Mouse (Mus musculus): ENCODE data around the gene Adamts1.

The Adamts1 gene

GRCm38 (mm10) chr16:85802954-85803353, at the start of gene Adamts1:
Gene Adamts1, minus strand, starts transcription at chr16:85803113.
- DNase-seq (ENCODE audit: low read depth, low spot score), result peak; percentile 94

GRCm38 (mm10) chr16:85827066-85827465, 24.2 kb upstream of the Adamts1 start:
- no peak for DNase-seq (ENCODE audit: low read depth, low spot score)

GRCm38 (mm10) chr16:85822330-85822916, 19.5 kb upstream of the Adamts1 start:
- no peak for DNase-seq (ENCODE audit: low read depth, low spot score)

GRCm38 (mm10) chr16:85819808-85820458, 17.0 kb upstream of the Adamts1 start:
- no peak for DNase-seq (ENCODE audit: low read depth, low spot score)

- DNase-seq (ENCODE audit: low read depth, low spot score), result no peak
These were observed 11.2 kb upstream of the Adamts1 start for GRCm38 (mm10) chr16:85814116-85814515.

- no peak for DNase-seq (ENCODE audit: low read depth, low spot score)
These were observed 4.7 kb upstream of the Adamts1 start for GRCm38 (mm10) chr16:85807626-85808025.

- no peak for DNase-seq (ENCODE audit: low read depth, low spot score)
These were observed 4.2 kb upstream of the Adamts1 start for GRCm38 (mm10) chr16:85807072-85807471.

GRCm38 (mm10) chr16:85805581-85805980, 2.7 kb upstream of the Adamts1 start:
- no peak for DNase-seq (ENCODE audit: low read depth, low spot score)

GRCm38 (mm10) chr16:85803613-85804551, 969 bp upstream of the Adamts1 start:
- DNase-seq (ENCODE audit: low read depth, low spot score), result peak; percentile 85

- DNase-seq (ENCODE audit: low read depth, low spot score), result peak; percentile 62
These were observed 722 bp downstream of the Adamts1 start for GRCm38 (mm10) chr16:85801971-85802811.

GRCm38 (mm10) chr16:85801252-85801651, 1.7 kb downstream of the Adamts1 start:
- DNase-seq (ENCODE audit: low read depth, low spot score), result peak; percentile 83

- peak; percentile 96 for DNase-seq (ENCODE audit: low read depth, low spot score)
These were observed 2.2 kb downstream of the Adamts1 start for GRCm38 (mm10) chr16:85800691-85801090.

- no peak for DNase-seq (ENCODE audit: low read depth, low spot score)
These were observed 2.9 kb downstream of the Adamts1 start for GRCm38 (mm10) chr16:85799971-85800370.

GRCm38 (mm10) chr16:85798334-85798733, 4.6 kb downstream of the Adamts1 start:
- DNase-seq (ENCODE audit: low read depth, low spot score), result peak; percentile 79

GRCm38 (mm10) chr16:85797161-85797560, 5.8 kb downstream of the Adamts1 start:
- no peak for DNase-seq (ENCODE audit: low read depth, low spot score)

- DNase-seq (ENCODE audit: low read depth, low spot score), result no peak
These were observed 7.2 kb downstream of the Adamts1 start for GRCm38 (mm10) chr16:85795731-85796130.

GRCm38 (mm10) chr16:85793166-85793830, 9.6 kb downstream of the Adamts1 start:
- no peak for DNase-seq (ENCODE audit: low read depth, low spot score)

- DNase-seq (ENCODE audit: low read depth, low spot score), result no peak
These were observed 21.8 kb downstream of the Adamts1 start for GRCm38 (mm10) chr16:85781076-85781475.

- DNase-seq (ENCODE audit: low read depth, low spot score), result no peak
These were observed 23.1 kb downstream of the Adamts1 start for GRCm38 (mm10) chr16:85779775-85780174.

GRCm38 (mm10) chr16:85772272-85772671, 30.6 kb downstream of the Adamts1 start:
- DNase-seq (ENCODE audit: low read depth, low spot score), result no peak

- no peak for DNase-seq (ENCODE audit: low read depth, low spot score)
These were observed 35.6 kb downstream of the Adamts1 start for GRCm38 (mm10) chr16:85767341-85767740.

Measured in skeletal muscle tissue, adult 2 months (tissue).